Mouse (Mus musculus) MEL (cell line): ENCODE measurements around the gene Stim1. TPM values are rescaled to one million over a fixed set of nuclear protein-coding genes. Genes with fewer than 3 reads are reported as not detected.

Experiments used
- DNase-seq: peaks from one replicate; pipeline ENCODE4 v3.0.0; 2011; ENCODE audit warnings: low read depth, low spot score
- H3K27ac ChIP-seq: 2 replicates; pipeline ENCODE4 v1.5.1; 2012; ENCODE audit warnings: low read depth, mild to moderate bottlenecking, control low read depth, low read length, moderate library complexity; ENCODE audit not compliant: control insufficient read depth
- H3K27me3 ChIP-seq, 2 experiments: fragments of 150-350 bp in 1 of 2; sonication (generic) in 1 of 2; 2 replicates each; pipeline ENCODE4 v1.6.1; 2012; ENCODE audit warnings: low read length in 2 of 2, mild to moderate bottlenecking in 2 of 2, improper control_type of control experiment in 1 of 2, moderate library complexity in 1 of 2; ENCODE audit not compliant: insufficient read depth in 2 of 2, control insufficient read depth in 1 of 2
- H3K36me3 ChIP-seq, 2 experiments: 2 replicates each; pipeline ENCODE4 v1.6.1; 2012 to 2014; ENCODE audit warnings: low read length in 2 of 2, improper control_type of control experiment in 1 of 2, inconsistent platforms in 1 of 2, mild to moderate bottlenecking in 1 of 2; ENCODE audit not compliant: insufficient read depth in 2 of 2, control insufficient read depth in 1 of 2
- H3K4me1 ChIP-seq, 2 experiments: fragments of 150-350 bp in 1 of 2; sonication (generic) in 1 of 2; 2 replicates each; pipeline ENCODE4 v1.6.1; 2012; ENCODE audit warnings: low read length in 2 of 2, improper control_type of control experiment in 1 of 2, mild to moderate bottlenecking in 1 of 2; ENCODE audit not compliant: insufficient read depth in 2 of 2, control insufficient read depth in 1 of 2
- H3K4me3 ChIP-seq, 2 experiments: fragments of 150-350 bp in 1 of 2; sonication (generic) in 1 of 2; 2 replicates each; pipeline ENCODE4 v1.5.1; 2012; ENCODE audit warnings: low read depth in 2 of 2, low read length in 2 of 2, mild to moderate bottlenecking in 2 of 2, moderate library complexity in 2 of 2, control low read depth in 1 of 2, improper control_type of control experiment in 1 of 2; ENCODE audit not compliant: control insufficient read depth in 1 of 2, insufficient read depth in 1 of 2
- H3K79me2 ChIP-seq: 2 replicates; pipeline ENCODE4 v1.6.1; 2012; ENCODE audit warnings: mild to moderate bottlenecking, low read length, moderate library complexity; ENCODE audit not compliant: control insufficient read depth, poor library complexity, insufficient read depth
- H3K9ac ChIP-seq: 2 replicates; pipeline ENCODE4 v1.6.1; 2012; ENCODE audit warnings: low read depth, mild to moderate bottlenecking, control low read depth, low read length, moderate library complexity; ENCODE audit not compliant: control insufficient read depth, poor library complexity, severe bottlenecking
- H3K9me3 ChIP-seq: fragments of 150-350 bp; sonication (generic); replicated peaks from 2 replicates; pipeline ENCODE4 v1.6.1; 2012; ENCODE audit warnings: mild to moderate bottlenecking, low read length, improper control_type of control experiment, moderate library complexity; ENCODE audit not compliant: insufficient read depth
- BHLHE40 ChIP-seq: IDR thresholded peaks from 2 replicates; pipeline ENCODE4 v1.6.1; 2012; ENCODE audit warnings: low read depth, mild to moderate bottlenecking, inconsistent platforms, low read length, improper control_type of control experiment, borderline replicate concordance
- CTCF ChIP-seq, 3 experiments: IDR thresholded peaks in 2 of 3; conservative IDR thresholded peaks in 1 of 3; 2 replicates each; pipeline ENCODE4 v1.5.1; 2011 to 2012; ENCODE audit warnings: low read length in 3 of 3, low read depth in 2 of 3, mild to moderate bottlenecking in 2 of 3, improper control_type of control experiment in 1 of 3, inconsistent platforms in 1 of 3, mixed read lengths in 1 of 3, moderate library complexity in 1 of 3; ENCODE audit not compliant: control insufficient read depth in 1 of 3, insufficient read depth in 1 of 3, poor library complexity in 1 of 3, severe bottlenecking in 1 of 3
- E2F4 ChIP-seq: IDR thresholded peaks from 2 replicates; pipeline ENCODE4 v1.6.1; 2011; ENCODE audit warnings: low read depth, low read length, improper control_type of control experiment, borderline replicate concordance
- ETS1 ChIP-seq: IDR thresholded peaks from 2 replicates; pipeline ENCODE4 v1.6.1; 2012; ENCODE audit warnings: low read depth, mild to moderate bottlenecking, inconsistent platforms, low read length, improper control_type of control experiment, moderate library complexity
- GABPA ChIP-seq: IDR thresholded peaks from 2 replicates; pipeline ENCODE4 v1.6.1; 2012; ENCODE audit warnings: low read depth, mild to moderate bottlenecking, inconsistent platforms, low read length, improper control_type of control experiment, moderate library complexity
- KAT2A ChIP-seq: conservative IDR thresholded peaks from 2 replicates; pipeline ENCODE4 v1.6.1; 2012; ENCODE audit warnings: low read depth, low read length, improper control_type of control experiment, inconsistent platforms
- MAZ ChIP-seq: IDR thresholded peaks from 2 replicates; pipeline ENCODE4 v1.6.1; 2012; ENCODE audit warnings: low read depth, mild to moderate bottlenecking, inconsistent platforms, low read length, improper control_type of control experiment
- MEF2A ChIP-seq: IDR thresholded peaks from 2 replicates; pipeline ENCODE4 v1.6.1; 2014; ENCODE audit warnings: low read depth, mild to moderate bottlenecking, inconsistent platforms, low read length, improper control_type of control experiment; ENCODE audit not compliant: poor library complexity, insufficient replicate concordance, severe bottlenecking; ENCODE audit errors: extremely low read depth
- MXI1 ChIP-seq: IDR thresholded peaks from 2 replicates; pipeline ENCODE4 v1.6.1; 2011; ENCODE audit warnings: mild to moderate bottlenecking, low read depth, low read length, improper control_type of control experiment
- MYC ChIP-seq: IDR thresholded peaks from 2 replicates; pipeline ENCODE4 v1.6.1; 2011; ENCODE audit warnings: low read depth, mild to moderate bottlenecking, low read length, improper control_type of control experiment, moderate library complexity
- NRF1 ChIP-seq: IDR thresholded peaks from 2 replicates; pipeline ENCODE4 v1.6.1; 2014; ENCODE audit warnings: low read depth, mild to moderate bottlenecking, inconsistent platforms, low read length, improper control_type of control experiment, moderate library complexity; ENCODE audit not compliant: poor library complexity, insufficient read depth, severe bottlenecking
- POLR2AphosphoS2 ChIP-seq: IDR thresholded peaks from 2 replicates; pipeline ENCODE4 v1.6.1; 2011; ENCODE audit warnings: low read length, improper control_type of control experiment
- POLR2AphosphoS5 ChIP-seq: IDR thresholded peaks from 2 replicates; pipeline ENCODE4 v1.6.1; 2012; ENCODE audit warnings: low read depth, borderline replicate concordance, mild to moderate bottlenecking, inconsistent platforms, low read length, moderate library complexity, mixed read lengths
- RAD21 ChIP-seq: IDR thresholded peaks from 2 replicates; pipeline ENCODE4 v1.6.1; 2011; ENCODE audit warnings: mild to moderate bottlenecking, low read depth, low read length, improper control_type of control experiment
- RCOR1 ChIP-seq: IDR thresholded peaks from 2 replicates; pipeline ENCODE4 v1.6.1; 2012; ENCODE audit warnings: low read depth, mild to moderate bottlenecking, inconsistent platforms, low read length, improper control_type of control experiment
- TAL1 ChIP-seq: IDR thresholded peaks from 2 replicates; pipeline ENCODE4 v1.6.1; 2012; ENCODE audit warnings: mild to moderate bottlenecking, inconsistent platforms, low read length, moderate library complexity, mixed read lengths
- TCF12 ChIP-seq: IDR thresholded peaks from 2 replicates; pipeline ENCODE4 v1.6.1; 2014; ENCODE audit warnings: low read depth, mild to moderate bottlenecking, inconsistent platforms, low read length, improper control_type of control experiment, moderate library complexity
- UBTF ChIP-seq: IDR thresholded peaks from 2 replicates; pipeline ENCODE4 v1.6.1; 2012; ENCODE audit warnings: low read depth, mild to moderate bottlenecking, inconsistent platforms, low read length, improper control_type of control experiment, moderate library complexity, borderline replicate concordance; ENCODE audit not compliant: insufficient read depth
- USF1 ChIP-seq: IDR thresholded peaks from 2 replicates; pipeline ENCODE4 v1.6.1; 2014; ENCODE audit warnings: low read depth, mild to moderate bottlenecking, inconsistent platforms, low read length, improper control_type of control experiment, moderate library complexity
- USF2 ChIP-seq, 2 experiments: IDR thresholded peaks; 2 replicates each; pipeline ENCODE4 v1.6.1; 2011 to 2012; ENCODE audit warnings: improper control_type of control experiment in 2 of 2, low read length in 2 of 2, borderline replicate concordance in 1 of 2, inconsistent platforms in 1 of 2, low read depth in 1 of 2, mild to moderate bottlenecking in 1 of 2; ENCODE audit not compliant: insufficient read depth in 1 of 2
- polyA plus RNA-seq, 2 experiments: library from polyadenylated mRNA; stranded (reverse) in 1 of 2; unstranded in 1 of 2; fragments of >175 nt in 1 of 2; fragments of >200 nt in 1 of 2; gene quantifications; 2 replicates each; pipeline versions ENCODE4 v1.2.1 to v1.2.4; 2012; ENCODE audit warnings: low replicate concordance in 2 of 2, low read depth in 1 of 2; ENCODE audit not compliant: insufficient read length in 2 of 2, insufficient read depth in 1 of 2, missing spikeins in 1 of 2
- total RNA-seq: library from RNA; depleted of rRNA; stranded (reverse); fragments of 300-350 nt; gene quantifications from 2 replicates; pipeline ENCODE4 v1.2.3, GENCODE M21; 2012

Stim1 gene
- total and polyA plus RNA-seq, 3 experiments: 26.1 to 65.0 TPM; not detected in 1

GRCm38 (mm10) chr7:102361297-102361696, 93.7 kb downstream of the Stim1 start:
- 0 out of 2 replicates have a peak, but pooled peaks cover 2% of the 10 kb centered on the region for H3K79me2 ChIP-seq
- H3K9me3 ChIP-seq: no peaks in the 10 kb centered on the region
- no peak overlapping the region for H3K27ac ChIP-seq
- no peak overlapping the region for H3K4me3 ChIP-seq
- no peak for DNase-seq
- no peaks in the 10 kb centered on the region; a peak in 2 of 4 replicates for H3K36me3 ChIP-seq
- TF ChIP-seq ETS1 (no peak), RAD21 (no peak), POLR2AphosphoS2 (no peak), KAT2A (no peak)
- H3K27me3 ChIP-seq: no peaks in the 10 kb centered on the region
- no peaks in the 10 kb centered on the region for H3K4me1 ChIP-seq
- H3K9ac ChIP-seq: no peak overlapping the region

GRCm38 (mm10) chr7:102363853-102364252, 96.2 kb downstream of the Stim1 start:
- H3K4me3 ChIP-seq: no peak overlapping the region
- H3K27me3 ChIP-seq: no peaks in the 10 kb centered on the region
- H3K9ac ChIP-seq: no peak overlapping the region
- H3K79me2 ChIP-seq: no peaks in the 10 kb centered on the region
- no peak for DNase-seq
- TF ChIP-seq BHLHE40: no peak
- no peak for TF ChIP-seq MAZ
- no peak for TF ChIP-seq MXI1
- TF ChIP-seq MEF2A: no peak
- TF ChIP-seq USF1: no peak
- TF ChIP-seq MYC: no peak
- TF ChIP-seq RCOR1: no peak
- TF ChIP-seq NRF1: no peak
- TF ChIP-seq TCF12: no peak
- no peak for TF ChIP-seq E2F4
- TF ChIP-seq, all 39 proteins: peak for 0
- no peaks in the 10 kb centered on the region for H3K9me3 ChIP-seq
- H3K4me1 ChIP-seq: peaks cover 0 to 2% of the 10 kb centered on the region in 2 experiments; a peak in 2 of 4 replicates
- H3K27ac ChIP-seq: no peak overlapping the region
- peaks cover 0 to 2% of the 10 kb centered on the region in 2 experiments; a peak in 3 of 4 replicates for H3K36me3 ChIP-seq

GRCm38 (mm10) chr7:102369661-102370060, 102.1 kb downstream of the Stim1 start:
- DNase-seq: no peak
- Histone ChIP-seq H3K36me3 (peaks cover 0 to 14% of the 10 kb centered on the region in 2 experiments; a peak in 3 of 4 replicates), H3K79me2 (no peaks in the 10 kb centered on the region), H3K9ac (no peak overlapping the region), H3K4me1 (peaks cover 8 to 16% of the 10 kb centered on the region in 2 experiments), H3K27me3 (no peaks in the 10 kb centered on the region), H3K27ac (no peak overlapping the region), H3K4me3 (no peak overlapping the region), H3K9me3 (no peaks in the 10 kb centered on the region)
- TF ChIP-seq TAL1 (no peak), TCF12 (no peak), POLR2AphosphoS5 (no peak), CTCF (IDR thresholded peaks at IDR 0.05 in 2 of 3, conservative IDR thresholded peaks at IDR 0.05 in 1 of 3; ENCODE audit: control insufficient read depth in 1 of 3, insufficient read depth in 1 of 3, low read depth in 2 of 3, low read length in 3 of 3, poor library complexity in 1 of 3, severe bottlenecking in 1 of 3) (no peak), RAD21 (no peak), GABPA (no peak), RCOR1 (no peak), POLR2AphosphoS2 (no peak), MYC (no peak), UBTF (no peak), USF2 (IDR thresholded peaks at IDR 0.05; ENCODE audit: borderline replicate concordance in 1 of 2, insufficient read depth in 1 of 2, low read depth in 1 of 2, low read length in 2 of 2) (no peak)
